Mouse (Mus musculus) testis, adult 2 months (tissue): Measurements from ENCODE around the gene Ankrd13d.

Experiments used
- CTCF ChIP-seq: fragments of 200-500 bp; IDR thresholded peaks from 2 replicates; pipeline ENCODE4 v1.5.1; 2012; ENCODE audit warnings: low read depth, mild to moderate bottlenecking, inconsistent platforms, low read length, moderate library complexity; ENCODE audit not compliant: control insufficient read depth, insufficient read depth, insufficient replicate concordance
- POLR2A ChIP-seq: fragments of 200-500 bp; IDR thresholded peaks from 2 replicates; pipeline ENCODE4 v1.6.1; 2012; ENCODE audit warnings: low read depth, mild to moderate bottlenecking, inconsistent platforms, low read length, moderate library complexity; ENCODE audit not compliant: control insufficient read depth

- no peak for TF ChIP-seq CTCF
- TF ChIP-seq POLR2A: no peak
Observed at GRCm38 (mm10) chr19:4228891-4229290, 54.0 kb downstream of the Ankrd13d start.
